Mouse (Mus musculus): ENCODE data around the gene Hgf.

- no peak for TF ChIP-seq NANOG (IDR thresholded peaks at IDR 0.05; ENCODE audit: borderline replicate concordance, low read length)
- no peak for TF ChIP-seq CTCF (conservative IDR thresholded peaks at IDR 0.05; ENCODE audit: low read length)
Measured at GRCm38 (mm10) chr5:16597996-16598395, 44.7 kb downstream of the Hgf start.

Measured in E14TG2a.4 (cell line).